ENCODE assay signal across 8 mouse cellular contexts in the genomic region with DNA sequence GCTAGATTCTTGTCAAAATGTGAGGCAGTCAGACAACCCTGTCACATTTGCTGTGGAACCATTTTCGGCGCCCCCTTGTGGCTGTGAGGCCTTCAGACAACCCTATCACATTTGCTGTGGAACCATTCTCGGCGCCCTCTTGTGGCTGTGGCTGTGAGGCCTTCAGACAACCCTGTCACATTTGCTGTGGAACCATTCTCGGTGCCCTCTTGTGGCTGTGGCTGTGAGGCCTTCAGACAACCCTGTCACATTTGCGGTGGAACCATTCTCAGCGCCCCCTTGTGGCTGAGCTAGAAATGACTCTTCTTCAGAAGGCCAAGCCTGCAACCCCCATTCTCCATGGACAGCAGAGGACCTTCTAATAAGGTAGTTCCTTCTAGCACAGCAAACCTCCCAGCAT. TPM values are rescaled to one million over a fixed set of nuclear protein-coding genes. Genes with fewer than 3 reads are reported as not detected.
A peak's percentile ranks its signal among the peaks of the same experiment; 100 is the strongest.
DNase-seq lines count a peak whose midpoint lies in the region; ATAC-seq lines count a peak whose summit lies in the region.

No protein-coding gene starts in this region.

- no peaks in the 10 kb centered on the region for H3K27me3 ChIP-seq in embryonic facial prominence, embryonic 11.5 days (ENCODE audit: control insufficient read depth, insufficient read depth, low read length)
- H3K27me3 ChIP-seq in kidney, embryonic 14.5 days (ENCODE audit: control insufficient read depth, insufficient read depth, low read length) = no peaks in the 10 kb centered on the region
- H3K27me3 ChIP-seq in limb, embryonic 15.5 days = no peaks in the 10 kb centered on the region

- 4% methylated on average over 7 of the region's 7 CpGs for WGBS in embryonic facial prominence, embryonic 11.5 days
- WGBS in kidney, embryonic 14.5 days = 5% methylated on average over 7 of the region's 7 CpGs
- WGBS in limb, embryonic 15.5 days = 4% methylated on average over 7 of the region's 7 CpGs

- H3K4me3 ChIP-seq in embryonic facial prominence, embryonic 11.5 days (ENCODE audit: low read depth, low read length) = no peak overlapping the region
- H3K4me3 ChIP-seq in kidney, embryonic 14.5 days (ENCODE audit: low read length) = no peak overlapping the region
- no peak overlapping the region for H3K4me3 ChIP-seq in limb, embryonic 15.5 days

- peak; percentile 79 for DNase-seq in 3134 (ENCODE audit: extremely low read depth, insufficient read length, low spot score)
- DNase-seq in adrenal gland, postnatal 14 days = peak; percentile 96
- DNase-seq in embryonic facial prominence, embryonic 11.5 days (ENCODE audit: low spot score) = peak; percentile 97
- peak; percentile 96 for DNase-seq in heart, adult 8-10 months (ENCODE audit: low spot score)
- peak; percentile 92 to 98 for DNase-seq in spleen, postnatal 4 days (ENCODE audit: low spot score in 2 of 2)

- H3K4me1 ChIP-seq in embryonic facial prominence, embryonic 11.5 days (ENCODE audit: control insufficient read depth, insufficient read depth, low read length) = no peaks in the 10 kb centered on the region; the same call in 1 of the 2 replicates
- peaks cover 10% of the 10 kb centered on the region; the same call in 1 of the 2 replicates for H3K4me1 ChIP-seq in kidney, embryonic 14.5 days (ENCODE audit: control insufficient read depth, insufficient read depth, low read length)
- H3K4me1 ChIP-seq in limb, embryonic 15.5 days = peaks cover 15% of the 10 kb centered on the region

- no peaks in the 10 kb centered on the region for H3K36me3 ChIP-seq in embryonic facial prominence, embryonic 11.5 days (replicated peaks; ENCODE audit: control insufficient read depth, insufficient read depth, low read depth, low read length)
- H3K36me3 ChIP-seq in kidney, embryonic 14.5 days (ENCODE audit: control insufficient read depth, insufficient read depth, low read length) = no peaks in the 10 kb centered on the region
- H3K36me3 ChIP-seq in limb, embryonic 15.5 days = no peaks in the 10 kb centered on the region

- H3K27ac ChIP-seq in embryonic facial prominence, embryonic 11.5 days (replicated peaks; ENCODE audit: low read depth, low read length) = no peak overlapping the region
- H3K27ac ChIP-seq in kidney, embryonic 14.5 days (ENCODE audit: low read depth, low read length) = no peak overlapping the region
- H3K27ac ChIP-seq in limb, embryonic 15.5 days = no peak overlapping the region

- H3K4me2 ChIP-seq in embryonic facial prominence, embryonic 11.5 days (ENCODE audit: low read depth, low read length) = no peak overlapping the region
- H3K4me2 ChIP-seq in kidney, embryonic 14.5 days (replicated peaks; ENCODE audit: low read depth, low read length) = no peak overlapping the region
- H3K4me2 ChIP-seq in limb, embryonic 15.5 days = no peak overlapping the region

- no peaks in the 10 kb centered on the region for H3K9me3 ChIP-seq in embryonic facial prominence, embryonic 11.5 days (replicated peaks; ENCODE audit: control insufficient read depth, low read length)
- H3K9me3 ChIP-seq in kidney, embryonic 14.5 days (ENCODE audit: control insufficient read depth, low read length) = no peaks in the 10 kb centered on the region
- no peaks in the 10 kb centered on the region for H3K9me3 ChIP-seq in limb, embryonic 15.5 days

- no peak overlapping the region for H3K9ac ChIP-seq in embryonic facial prominence, embryonic 11.5 days (replicated peaks; ENCODE audit: low read length)
- no peak overlapping the region for H3K9ac ChIP-seq in kidney, embryonic 14.5 days (ENCODE audit: low read depth, low read length)
- no peak overlapping the region for H3K9ac ChIP-seq in limb, embryonic 15.5 days

- no peak for ATAC-seq in embryonic facial prominence, embryonic 11.5 days (replicated peaks; ENCODE audit: insufficient number of reproducible peaks, low FRiP score, low TSS enrichment, low read depth)
- ATAC-seq in kidney, embryonic 14.5 days (ENCODE audit: low FRiP score, low TSS enrichment) = peak; percentile 37
- peak; percentile 38; the same call in 1 of the 2 replicates for ATAC-seq in limb, embryonic 15.5 days (ENCODE audit: insufficient number of reproducible peaks, low FRiP score, low TSS enrichment, low read depth)
- peak; percentile 93 for ATAC-seq in monocyte, adult 5-6 weeks (replicated peaks; ENCODE audit: insufficient number of reproducible peaks, low FRiP score, low TSS enrichment, poor library complexity, severe bottlenecking)

RNA-seq across cellular contexts. Expression of a gene that starts 10.4 kb away (rescaled TPM):
- 33.7 and 42.3 TPM in 2 replicates for total RNA-seq in adrenal gland, postnatal 14 days (2021)
- 11.1 and 15.5 TPM in 2 replicates for polyA plus RNA-seq in embryonic facial prominence, embryonic 11.5 days (2014; fragmentation: Nextera tagmentation; extraction: Ambion mirVana)
- 10 to 100 TPM; 17.5 to 22.1 (median 20.3) TPM for total RNA-seq in heart, adult 8-10 months (2022)
- 15.1 and 22.7 TPM in 2 replicates for polyA plus RNA-seq in kidney, embryonic 14.5 days (2014; fragmentation: Nextera tagmentation; extraction: Ambion mirVana)
- 15.6 and 16.7 TPM in 2 replicates for polyA plus RNA-seq in limb, embryonic 15.5 days (2015; fragmentation: Nextera tagmentation; extraction: Ambion mirVana)
- total RNA-seq in monocyte, adult 5-6 weeks (2017) = 90.8 to 94.9 TPM (median 92.1 TPM) in 3 replicates

RNA-seq across cellular contexts. Expression of a gene that starts 31.2 kb away (rescaled TPM):
- total RNA-seq in adrenal gland, postnatal 14 days (2021) = 831 and 917 TPM in 2 replicates
- polyA plus RNA-seq in embryonic facial prominence, embryonic 11.5 days (2014; fragmentation: Nextera tagmentation; extraction: Ambion mirVana) = 9.4 and 12.1 TPM in 2 replicates
- total RNA-seq in heart, adult 8-10 months (2022) = 100 to 1,000 TPM; 341 to 454 (median 381) TPM
- polyA plus RNA-seq in kidney, embryonic 14.5 days (2014; fragmentation: Nextera tagmentation; extraction: Ambion mirVana) = 12.7 and 21.9 TPM in 2 replicates
- polyA plus RNA-seq in limb, embryonic 15.5 days (2015; fragmentation: Nextera tagmentation; extraction: Ambion mirVana) = 139 and 142 TPM in 2 replicates
- total RNA-seq in monocyte, adult 5-6 weeks (2017) = 5.5 to 19.7 TPM (median 8.6 TPM) in 3 replicates

Comparison
In these comparisons a context has a peak if more than half of its experiments do, and no peak if none do; other contexts are left out.
1. RNA of a gene that starts 31.2 kb away (total RNA-seq): 831 to 917 TPM in adrenal gland, postnatal 14 days and 341 to 454 TPM in heart, adult 8-10 months; 5.5 to 19.7 TPM in monocyte, adult 5-6 weeks; every median in the first group is over 10 times any median in the second.
2. Peak in every context shown above with its lines, with median percentiles within 50 percentile points of each other: DNase-seq.